Mouse (Mus musculus): Measurements from ENCODE around the gene Duox2. TPM values are rescaled to one million over a fixed set of nuclear protein-coding genes. Genes with fewer than 3 reads are reported as not detected.

Gene Duox2
- total and polyA plus RNA-seq, 3 experiments = 0.16 TPM; not detected in 2

DNA sequence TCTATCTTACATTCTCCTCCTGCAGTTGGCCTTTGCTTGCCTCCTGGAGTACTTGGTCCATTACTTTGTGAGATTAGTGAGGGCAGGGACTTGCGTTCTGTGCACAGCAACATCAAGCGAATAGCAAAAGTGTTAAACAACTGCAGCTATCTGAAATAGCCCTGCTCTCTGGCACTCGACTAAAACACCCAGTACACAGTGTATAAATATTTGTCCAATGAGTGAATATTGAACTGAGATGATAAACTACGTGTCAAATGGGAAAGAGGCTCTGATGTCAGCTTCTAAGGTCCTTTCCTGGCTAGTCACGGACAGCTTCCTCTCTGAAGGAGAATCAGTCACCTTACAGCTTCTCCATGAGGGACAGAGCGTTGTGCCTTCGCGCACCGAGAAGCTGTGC lies 14.2 kb downstream of the Duox2 start:
- TF ChIP-seq CTCF (IDR thresholded peaks at IDR 0.05; ENCODE audit: low read depth, low read length) (no peak), TAL1 (conservative IDR thresholded peaks at IDR 0.05; ENCODE audit: low read depth, low read length) (no peak), POLR2AphosphoS5 (IDR thresholded peaks at IDR 0.05; ENCODE audit: insufficient replicate concordance, low read depth, low read length) (no peak), GATA1 (IDR thresholded peaks at IDR 0.05; ENCODE audit: borderline replicate concordance, low read length) (no peak), GATA2 (IDR thresholded peaks at IDR 0.05; ENCODE audit: borderline replicate concordance, low read depth, low read length) (no peak)
- Histone ChIP-seq H3K4me1 (ENCODE audit: insufficient read depth, low read depth, low read length) (no peaks in the 10 kb centered on the region), H3K36me3 (replicated peaks) (no peaks in the 10 kb centered on the region), H3K4me3 (ENCODE audit: low read depth, low read length) (no peak overlapping the region), H3K27me3 (ENCODE audit: insufficient read depth, low read length) (peaks cover 12% of the 10 kb centered on the region), H3K9me3 (replicated peaks) (no peaks in the 10 kb centered on the region)
- no peak for DNase-seq (ENCODE audit: low spot score)
- no peak for ATAC-seq (ENCODE audit: extremely low read depth, insufficient number of reproducible peaks, low FRiP score, poor library complexity, severe bottlenecking)

DNA sequence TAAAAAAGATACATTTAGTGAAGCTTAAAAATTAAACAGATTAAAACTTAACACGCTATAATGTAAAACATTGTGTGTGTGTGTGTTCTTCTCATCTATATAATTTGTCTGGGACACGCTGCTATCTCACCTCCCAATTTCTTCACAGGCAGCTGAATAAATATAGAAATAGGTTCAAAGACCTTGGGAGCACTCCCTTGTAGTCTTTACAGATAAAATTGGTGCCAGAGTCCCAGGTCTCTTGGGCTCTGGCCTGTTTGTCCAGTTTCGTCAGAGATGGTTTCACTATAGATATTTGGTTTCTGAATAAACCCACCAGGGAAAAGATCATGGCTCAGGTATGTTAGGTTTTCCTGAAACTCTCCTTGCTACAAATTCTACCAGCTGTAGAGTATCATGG lies 19.5 kb downstream of the Duox2 start:
- no peak for TF ChIP-seq POLR2AphosphoS5 (IDR thresholded peaks at IDR 0.05; ENCODE audit: insufficient replicate concordance, low read depth, low read length)
- TF ChIP-seq GATA1 (IDR thresholded peaks at IDR 0.05; ENCODE audit: borderline replicate concordance, low read length) = no peak
- no peak for TF ChIP-seq TAL1 (conservative IDR thresholded peaks at IDR 0.05; ENCODE audit: low read depth, low read length)
- no peak for TF ChIP-seq GATA2 (IDR thresholded peaks at IDR 0.05; ENCODE audit: borderline replicate concordance, low read depth, low read length)
- TF ChIP-seq CTCF (IDR thresholded peaks at IDR 0.05; ENCODE audit: low read depth, low read length) = no peak
- no peak overlapping the region for H3K4me3 ChIP-seq (ENCODE audit: low read depth, low read length)
- no peaks in the 10 kb centered on the region for H3K4me1 ChIP-seq (ENCODE audit: insufficient read depth, low read depth, low read length)
- H3K36me3 ChIP-seq (replicated peaks) = no peaks in the 10 kb centered on the region
- peaks cover 4% of the 10 kb centered on the region; the same call in 1 of the 2 replicates for H3K27me3 ChIP-seq (ENCODE audit: insufficient read depth, low read length)
- ATAC-seq (ENCODE audit: extremely low read depth, insufficient number of reproducible peaks, low FRiP score, poor library complexity, severe bottlenecking) (no peak), DNase-seq (ENCODE audit: low spot score) (no peak)
- no peaks in the 10 kb centered on the region for H3K9me3 ChIP-seq (replicated peaks)

DNA sequence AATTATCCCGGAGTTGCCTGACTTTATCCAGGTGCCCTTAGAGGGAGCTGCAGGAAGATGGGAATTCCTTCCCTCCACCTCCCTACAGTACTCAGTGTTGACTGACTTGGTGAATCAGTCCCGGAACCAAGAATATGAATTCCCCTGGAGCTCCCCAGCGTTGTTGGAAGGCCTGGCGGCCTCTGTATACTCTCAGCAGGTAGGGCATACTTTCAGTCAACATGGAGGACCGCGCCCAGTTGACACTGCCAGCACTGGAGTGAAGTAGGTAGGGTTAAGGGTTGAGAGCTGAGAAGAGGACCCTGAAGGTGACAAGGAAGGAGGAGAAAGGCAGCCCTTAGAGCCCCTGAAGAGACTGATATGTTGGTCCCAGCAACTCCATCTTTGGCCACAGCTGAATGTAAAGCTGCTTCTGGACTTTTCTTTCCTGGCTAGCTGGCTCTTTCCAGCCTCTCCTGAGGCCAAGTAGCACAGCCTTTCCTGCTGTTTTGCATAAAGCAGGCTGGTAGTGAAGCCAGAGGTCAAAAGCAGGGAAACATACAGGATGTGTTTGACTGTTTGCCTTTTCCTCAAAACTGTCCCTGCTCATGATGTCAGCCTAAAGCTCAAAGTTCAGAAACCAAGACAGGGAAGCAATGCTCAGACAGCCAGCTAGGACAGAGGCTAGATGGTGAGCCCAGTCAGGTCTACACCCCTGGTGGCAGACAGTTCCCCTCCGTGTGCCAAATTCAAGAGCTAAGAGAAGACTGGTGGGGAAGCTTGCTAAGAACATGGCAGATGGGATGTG lies 31.6 kb downstream of the Duox2 start:
- H3K27me3 ChIP-seq (ENCODE audit: insufficient read depth, low read length) = no peaks in the 10 kb centered on the region; the same call in 1 of the 2 replicates
- TF ChIP-seq POLR2AphosphoS5 (IDR thresholded peaks at IDR 0.05; ENCODE audit: insufficient replicate concordance, low read depth, low read length) (0 out of 2 replicates have a peak, but pooled peaks have one; percentile 28), TAL1 (conservative IDR thresholded peaks at IDR 0.05; ENCODE audit: low read depth, low read length) (no peak)
- DNase-seq (ENCODE audit: low spot score) = no peak
- H3K4me1 ChIP-seq (ENCODE audit: insufficient read depth, low read depth, low read length) = peaks cover 16% of the 10 kb centered on the region
- peaks cover 47% of the 10 kb centered on the region for H3K36me3 ChIP-seq (replicated peaks)
- no peak for ATAC-seq (ENCODE audit: extremely low read depth, insufficient number of reproducible peaks, low FRiP score, poor library complexity, severe bottlenecking)
- no peaks in the 10 kb centered on the region for H3K9me3 ChIP-seq (replicated peaks)
- no peak overlapping the region for H3K4me3 ChIP-seq (ENCODE audit: low read depth, low read length)

DNA sequence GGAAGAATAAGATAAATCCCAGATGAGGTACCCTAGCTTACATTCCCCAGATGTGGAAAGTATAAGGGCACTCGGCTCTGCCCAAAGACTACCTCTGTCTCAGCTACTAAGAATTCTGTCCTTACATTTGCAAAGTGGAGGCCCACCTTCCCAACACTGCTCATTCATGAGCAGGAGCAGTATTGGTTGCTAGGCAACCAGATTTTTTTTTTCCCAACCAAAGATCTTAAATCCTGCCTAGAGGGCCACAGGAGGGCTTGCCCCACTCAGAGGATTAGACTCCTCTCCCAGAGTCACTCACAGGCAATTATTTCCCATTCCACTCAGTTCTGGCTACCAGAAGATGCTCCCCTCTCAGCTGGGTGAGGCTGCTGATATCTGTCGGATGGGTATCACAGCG lies 33.6 kb downstream of the Duox2 start:
- H3K27me3 ChIP-seq (ENCODE audit: insufficient read depth, low read length) = no peaks in the 10 kb centered on the region
- no peaks in the 10 kb centered on the region for H3K9me3 ChIP-seq (replicated peaks)
- no peak overlapping the region for H3K4me3 ChIP-seq (ENCODE audit: low read depth, low read length)
- peaks cover 66% of the 10 kb centered on the region for H3K36me3 ChIP-seq (replicated peaks)
- ATAC-seq (ENCODE audit: extremely low read depth, insufficient number of reproducible peaks, low FRiP score, poor library complexity, severe bottlenecking) (no peak), DNase-seq (ENCODE audit: low spot score) (no peak)
- peaks cover 5% of the 10 kb centered on the region for H3K4me1 ChIP-seq (ENCODE audit: insufficient read depth, low read depth, low read length)
- TF ChIP-seq GATA2 (IDR thresholded peaks at IDR 0.05; ENCODE audit: borderline replicate concordance, low read depth, low read length) (no peak), GATA1 (IDR thresholded peaks at IDR 0.05; ENCODE audit: borderline replicate concordance, low read length) (no peak), POLR2AphosphoS5 (IDR thresholded peaks at IDR 0.05; ENCODE audit: insufficient replicate concordance, low read depth, low read length) (no peak), TAL1 (conservative IDR thresholded peaks at IDR 0.05; ENCODE audit: low read depth, low read length) (no peak), CTCF (IDR thresholded peaks at IDR 0.05; ENCODE audit: low read depth, low read length) (no peak)

DNA sequence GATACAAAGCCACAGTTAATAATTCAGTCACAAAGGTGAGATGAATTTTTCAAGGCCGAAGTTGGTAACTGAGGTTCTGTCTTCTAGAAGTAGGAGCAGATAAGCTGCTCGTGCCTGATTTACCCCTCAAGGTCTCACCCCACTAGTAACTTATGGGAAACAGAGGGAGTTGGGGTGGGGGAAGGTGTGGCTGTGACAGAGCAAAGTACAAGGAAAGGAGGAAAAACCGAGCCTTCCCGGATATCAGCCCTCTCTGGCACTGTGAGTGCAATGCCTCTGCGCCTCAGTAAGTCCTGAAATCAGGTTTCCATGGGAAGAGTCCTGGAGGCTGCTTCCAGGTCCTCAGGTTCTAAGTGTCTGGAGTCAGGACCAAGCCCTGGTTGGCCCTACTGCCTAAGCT lies 37.5 kb downstream of the Duox2 start:
- Histone ChIP-seq H3K4me1 (ENCODE audit: insufficient read depth, low read depth, low read length) (no peaks in the 10 kb centered on the region), H3K4me3 (ENCODE audit: low read depth, low read length) (no peak overlapping the region), H3K9me3 (replicated peaks) (no peaks in the 10 kb centered on the region), H3K36me3 (replicated peaks) (peaks cover 97% of the 10 kb centered on the region), H3K27me3 (ENCODE audit: insufficient read depth, low read length) (no peaks in the 10 kb centered on the region)
- ATAC-seq (ENCODE audit: extremely low read depth, insufficient number of reproducible peaks, low FRiP score, poor library complexity, severe bottlenecking) (no peak), DNase-seq (ENCODE audit: low spot score) (no peak)
- TF ChIP-seq CTCF (IDR thresholded peaks at IDR 0.05; ENCODE audit: low read depth, low read length) = no peak
- no peak for TF ChIP-seq POLR2AphosphoS5 (IDR thresholded peaks at IDR 0.05; ENCODE audit: insufficient replicate concordance, low read depth, low read length)
- TF ChIP-seq TAL1 (conservative IDR thresholded peaks at IDR 0.05; ENCODE audit: low read depth, low read length) = no peak
- TF ChIP-seq GATA2 (IDR thresholded peaks at IDR 0.05; ENCODE audit: borderline replicate concordance, low read depth, low read length) = no peak
- no peak for TF ChIP-seq GATA1 (IDR thresholded peaks at IDR 0.05; ENCODE audit: borderline replicate concordance, low read length)

DNA sequence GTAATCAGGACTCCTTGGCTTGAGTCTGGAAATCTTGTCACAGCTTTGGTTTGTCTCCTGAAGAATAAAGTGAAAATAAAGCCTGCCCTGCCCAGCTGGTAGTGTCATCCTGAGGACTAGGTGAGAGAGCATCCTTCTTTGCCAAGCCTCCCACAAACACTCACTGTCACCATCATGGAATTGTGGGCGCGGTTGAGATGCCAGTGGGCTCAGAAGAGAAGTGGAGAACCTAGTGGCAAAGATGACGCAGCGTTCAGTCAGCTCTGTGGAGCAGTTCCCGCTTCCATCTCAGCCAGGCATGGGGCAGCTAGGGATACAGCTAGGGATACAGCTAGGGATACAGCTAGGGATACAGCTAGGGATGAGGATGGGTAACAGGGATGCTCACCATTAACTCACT lies 42.3 kb downstream of the Duox2 start:
- DNase-seq (ENCODE audit: low spot score) (no peak), ATAC-seq (ENCODE audit: extremely low read depth, insufficient number of reproducible peaks, low FRiP score, poor library complexity, severe bottlenecking) (no peak)
- TF ChIP-seq GATA1 (IDR thresholded peaks at IDR 0.05; ENCODE audit: borderline replicate concordance, low read length) (no peak), GATA2 (IDR thresholded peaks at IDR 0.05; ENCODE audit: borderline replicate concordance, low read depth, low read length) (no peak), CTCF (IDR thresholded peaks at IDR 0.05; ENCODE audit: low read depth, low read length) (no peak), TAL1 (conservative IDR thresholded peaks at IDR 0.05; ENCODE audit: low read depth, low read length) (no peak), POLR2AphosphoS5 (IDR thresholded peaks at IDR 0.05; ENCODE audit: insufficient replicate concordance, low read depth, low read length) (no peak)
- H3K4me1 ChIP-seq (ENCODE audit: insufficient read depth, low read depth, low read length) = no peaks in the 10 kb centered on the region
- H3K9me3 ChIP-seq (replicated peaks) = no peaks in the 10 kb centered on the region
- H3K4me3 ChIP-seq (ENCODE audit: low read depth, low read length) = no peak overlapping the region
- peaks cover 89% of the 10 kb centered on the region for H3K36me3 ChIP-seq (replicated peaks)
- H3K27me3 ChIP-seq (ENCODE audit: insufficient read depth, low read length) = no peaks in the 10 kb centered on the region
